Mouse (Mus musculus): ENCODE data around the gene Zfp445.
"Not testable (repeated sequence)": the region's sequence is repeated elsewhere in the genome, so short reads cannot be mapped to it uniquely, and the experiment has no call there.

Gene Zfp445

DNA sequence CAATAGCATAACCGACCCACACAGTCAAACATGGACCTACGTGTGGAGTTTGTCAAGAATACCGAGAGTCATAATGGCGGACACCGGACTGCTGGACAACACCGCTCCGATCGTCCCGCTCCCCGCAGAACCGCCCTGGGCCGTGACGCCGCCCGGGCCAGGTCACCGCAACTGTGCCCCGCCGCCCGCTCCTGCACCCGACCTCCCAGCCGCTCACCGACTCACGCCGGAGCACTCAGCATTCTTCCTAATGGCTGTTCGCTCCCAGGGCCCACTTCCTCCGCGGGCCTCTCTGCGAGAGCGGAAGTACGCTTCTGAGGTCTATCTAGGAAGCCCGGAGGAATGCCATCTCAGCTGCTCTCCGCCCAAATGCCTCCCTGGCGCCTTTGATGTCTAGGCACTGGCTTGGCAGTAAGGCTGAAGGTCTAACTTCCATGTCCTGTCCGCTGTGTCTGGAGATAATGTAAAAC, at the start of gene Zfp445:
Gene Zfp445 (minus strand): TSS at position 310 of the 470 bp plus-strand sequence.
- peak; percentile 91 for DNase-seq (ENCODE audit: low read depth, low spot score)

DNA sequence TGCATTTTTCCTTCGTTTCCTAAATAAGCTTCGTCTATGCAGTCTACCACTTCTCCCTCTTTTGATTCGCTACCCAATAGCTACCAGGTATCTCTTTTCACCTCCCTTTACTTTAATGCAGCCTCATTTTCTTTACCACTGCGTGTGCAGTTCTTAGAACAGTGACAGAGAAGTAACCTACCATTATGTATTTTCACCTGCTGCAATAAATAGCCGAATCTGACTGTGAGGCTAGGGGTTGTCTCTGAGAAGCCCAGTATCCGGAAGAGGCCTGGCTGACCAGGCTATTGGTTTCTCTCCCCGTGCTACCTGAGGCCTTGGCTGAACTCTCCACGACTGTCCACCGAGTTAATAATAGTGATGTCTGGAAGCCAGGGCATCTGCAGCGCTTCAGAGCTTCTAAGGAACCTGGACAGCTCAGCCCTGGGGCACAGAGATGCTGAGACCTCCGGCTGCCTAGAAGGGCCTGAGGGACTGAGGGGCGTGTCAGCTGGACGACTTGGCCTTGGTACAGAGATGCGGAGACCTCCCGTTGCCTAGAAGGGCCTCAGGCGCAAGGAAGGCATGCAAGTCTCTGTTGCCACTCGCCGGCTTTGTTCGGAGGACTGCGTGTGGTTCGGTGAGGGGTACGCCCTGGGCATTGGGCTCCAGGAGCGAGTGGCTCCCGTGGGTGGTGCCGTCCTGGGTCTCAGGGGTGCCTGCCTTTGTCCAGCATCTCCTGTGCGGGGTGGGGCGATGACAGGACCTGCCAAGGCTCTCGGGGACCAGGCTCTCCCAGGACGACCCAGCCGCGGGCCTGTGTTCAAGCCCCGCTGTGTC, 37.1 kb upstream of the Zfp445 start:
- DNase-seq (ENCODE audit: low read depth, low spot score), result no peak

DNA sequence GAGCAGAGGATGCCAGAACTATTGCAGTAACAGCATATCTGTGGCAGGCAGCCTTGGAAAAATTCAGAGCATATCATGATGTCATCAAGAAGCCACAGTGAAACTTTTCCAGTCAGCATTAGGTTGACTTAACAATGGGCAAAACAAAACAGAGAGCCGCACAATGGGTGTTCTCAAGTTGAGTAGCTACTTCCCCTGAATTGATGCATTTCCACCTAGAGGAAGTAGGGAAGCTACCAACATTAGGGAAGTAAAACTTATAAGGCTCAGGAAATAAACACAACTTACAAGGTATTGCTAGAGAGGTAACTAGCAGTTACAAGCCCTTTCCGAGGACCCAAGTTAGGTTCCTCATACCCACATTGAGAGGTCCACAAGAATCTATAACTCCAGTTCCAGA, 35.2 kb upstream of the Zfp445 start:
- no peak for DNase-seq (ENCODE audit: low read depth, low spot score)

GRCm38 (mm10) chr9:122886372-122887179, 20.8 kb upstream of the Zfp445 start:
- peak; percentile 88 for DNase-seq (ENCODE audit: low read depth, low spot score)

- DNase-seq (ENCODE audit: low read depth, low spot score), result no peak
Measured at GRCm38 (mm10) chr9:122885385-122885784, 19.6 kb upstream of the Zfp445 start, which contains the start of gene Zkscan7. Gene Zkscan7, plus strand, starts transcription at chr9:122885685.

DNA sequence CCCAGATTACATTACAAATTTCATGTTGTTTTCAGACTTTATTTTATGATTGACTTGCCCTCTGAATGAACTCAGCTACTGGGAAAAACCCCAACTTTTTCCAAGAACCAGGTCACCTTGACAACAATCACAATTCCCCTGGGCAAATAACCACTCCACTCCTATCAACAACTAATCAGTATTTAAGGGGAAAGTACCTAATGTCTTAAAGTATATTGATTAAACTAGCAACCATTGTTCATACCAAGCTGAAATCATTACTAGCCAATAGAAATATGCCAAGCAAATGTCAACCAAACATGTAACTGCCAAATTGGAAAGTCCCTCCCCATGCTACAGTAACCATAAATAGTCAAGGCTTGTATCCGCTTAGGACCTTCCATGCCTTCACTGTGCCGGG, 9.3 kb upstream of the Zfp445 start:
- DNase-seq (ENCODE audit: low read depth, low spot score), result no peak

GRCm38 (mm10) chr9:122874653-122875052, 8.8 kb upstream of the Zfp445 start:
- DNase-seq (ENCODE audit: low read depth, low spot score), result no peak

- no peak for DNase-seq (ENCODE audit: low read depth, low spot score)
Measured at GRCm38 (mm10) chr9:122872595-122872994, 6.8 kb upstream of the Zfp445 start.

GRCm38 (mm10) chr9:122866192-122866591, 386 bp upstream of the Zfp445 start:
- no peak for DNase-seq (ENCODE audit: low read depth, low spot score)

GRCm38 (mm10) chr9:122864848-122865247, 958 bp downstream of the Zfp445 start:
- DNase-seq (ENCODE audit: low read depth, low spot score), result no peak

DNA sequence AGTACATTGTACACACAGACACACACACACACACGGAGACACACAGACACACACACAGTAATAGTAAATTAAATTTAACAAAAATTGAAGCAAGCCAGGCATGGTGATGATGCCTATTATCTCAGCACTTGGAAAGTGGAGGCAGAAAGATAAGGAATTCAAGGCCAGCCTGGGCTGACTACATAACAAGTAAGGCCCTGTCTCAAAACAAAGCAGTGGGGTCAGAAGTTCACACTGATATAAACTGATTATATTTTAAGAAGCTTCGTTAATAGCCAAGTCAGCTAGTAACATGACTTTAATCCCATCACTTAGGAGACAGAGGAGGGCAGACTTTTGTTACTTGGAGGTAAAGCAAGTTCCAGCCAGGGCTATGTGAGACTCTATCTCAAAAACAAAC, 2.1 kb downstream of the Zfp445 start:
- DNase-seq (ENCODE audit: low read depth, low spot score), result no peak

- no peak for DNase-seq (ENCODE audit: low read depth, low spot score)
Measured at GRCm38 (mm10) chr9:122860752-122861151, 5.1 kb downstream of the Zfp445 start.

- no peak for DNase-seq (ENCODE audit: low read depth, low spot score)
Measured at GRCm38 (mm10) chr9:122856716-122857115, 9.1 kb downstream of the Zfp445 start.

- DNase-seq (ENCODE audit: low read depth, low spot score), result no peak
Measured at GRCm38 (mm10) chr9:122855617-122856016, 10.2 kb downstream of the Zfp445 start.

- not testable (repeated sequence) for DNase-seq (ENCODE audit: low read depth, low spot score)
Measured at GRCm38 (mm10) chr9:122855141-122855540, 10.7 kb downstream of the Zfp445 start.

- DNase-seq (ENCODE audit: low read depth, low spot score), result no peak
Measured at GRCm38 (mm10) chr9:122854526-122854925, 11.3 kb downstream of the Zfp445 start.

GRCm38 (mm10) chr9:122847811-122848311, 17.9 kb downstream of the Zfp445 start:
- DNase-seq (ENCODE audit: low read depth, low spot score), result not testable (repeated sequence)

DNA sequence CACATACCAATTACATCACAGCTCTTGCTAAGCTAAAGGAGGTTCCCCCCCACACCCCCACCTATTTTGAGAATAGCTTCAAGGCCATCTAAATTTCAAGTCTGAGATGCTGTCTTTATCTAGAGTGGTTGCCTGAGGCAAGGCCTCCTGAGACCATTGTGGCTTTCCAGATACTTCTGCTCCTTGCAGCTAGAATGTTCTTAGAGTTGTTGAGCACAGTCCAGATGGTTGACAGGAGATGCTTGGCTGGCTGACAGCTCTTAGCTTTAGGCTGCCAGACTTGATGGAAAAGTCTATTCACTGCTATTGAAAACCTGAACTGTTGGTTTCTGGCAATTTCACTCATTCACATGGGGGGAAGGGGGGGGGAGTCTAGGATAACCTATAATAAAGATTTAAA, 19.6 kb downstream of the Zfp445 start:
- DNase-seq (ENCODE audit: low read depth, low spot score), result no peak

DNA sequence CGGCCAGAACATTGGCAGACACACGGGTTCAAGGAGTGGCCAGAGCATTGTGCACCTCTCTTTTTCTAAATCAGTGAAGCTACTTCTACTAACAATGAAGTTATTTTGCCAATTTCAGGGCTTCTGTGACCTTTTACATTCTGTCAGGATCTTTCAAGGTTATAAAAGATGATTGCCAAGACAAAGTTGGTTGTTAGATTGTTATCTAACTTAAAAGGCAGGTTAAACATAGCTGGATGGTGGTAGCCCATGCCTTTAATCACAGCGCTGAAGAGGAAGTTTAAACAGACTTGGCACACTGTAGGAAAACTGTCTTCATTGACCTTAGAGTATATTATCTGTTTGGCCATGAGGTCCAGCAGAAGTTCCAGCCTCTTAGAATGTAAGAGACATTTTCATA, 20.2 kb downstream of the Zfp445 start:
- no peak for DNase-seq (ENCODE audit: low read depth, low spot score)

DNA sequence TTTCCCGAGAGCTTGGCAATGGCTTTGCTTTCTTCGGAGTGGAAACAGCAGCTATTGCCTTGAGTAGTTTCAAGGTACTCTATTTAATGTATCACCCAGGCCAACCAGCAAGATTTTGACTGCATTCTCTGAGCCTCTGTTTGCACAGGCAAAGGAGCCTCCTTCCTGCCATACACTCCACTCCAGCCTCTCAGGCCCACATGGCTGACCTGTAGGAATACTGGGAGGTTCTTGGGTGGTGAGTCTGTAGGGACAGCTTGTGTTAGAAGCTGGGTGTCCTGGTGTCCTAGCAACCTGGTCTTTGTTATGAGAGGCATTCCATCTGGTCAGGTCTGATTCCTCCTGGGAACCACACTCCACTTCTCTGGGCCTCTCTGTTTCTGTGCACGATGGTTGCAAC, 22.0 kb downstream of the Zfp445 start, which contains the start of gene Gm35549:
Gene Gm35549 (minus strand): TSS at position 276 of the 400 bp plus-strand sequence.
- no peak for DNase-seq (ENCODE audit: low read depth, low spot score)

DNA sequence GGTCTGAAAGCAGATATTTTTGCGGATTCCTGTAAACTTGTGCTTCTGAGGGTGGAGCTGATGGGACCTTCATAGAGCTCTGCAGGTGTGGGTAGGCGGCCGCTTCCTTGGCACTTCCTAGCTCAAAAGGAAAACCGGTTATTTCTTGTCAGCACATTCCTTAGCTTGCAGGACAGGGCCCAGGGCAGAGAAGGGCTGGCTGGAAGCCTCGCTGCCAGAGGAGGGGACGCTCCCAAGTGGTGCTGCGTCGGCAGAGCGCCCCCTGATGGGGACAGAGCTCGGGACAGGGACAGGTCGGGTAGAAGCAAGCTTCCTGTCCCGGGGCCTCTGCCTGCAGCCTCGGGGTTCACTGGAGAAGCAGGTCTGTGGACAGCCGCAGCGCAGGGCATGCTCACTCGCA, 28.1 kb downstream of the Zfp445 start:
- DNase-seq (ENCODE audit: low read depth, low spot score), result no peak

- DNase-seq (ENCODE audit: low read depth, low spot score), result no peak
Measured at GRCm38 (mm10) chr9:122837216-122837615, 28.6 kb downstream of the Zfp445 start.

Measured in CD4-positive helper T cell, adult 2 months (primary cell).